ENCODE assay signal across 22 mouse cellular contexts in the genomic region with DNA sequence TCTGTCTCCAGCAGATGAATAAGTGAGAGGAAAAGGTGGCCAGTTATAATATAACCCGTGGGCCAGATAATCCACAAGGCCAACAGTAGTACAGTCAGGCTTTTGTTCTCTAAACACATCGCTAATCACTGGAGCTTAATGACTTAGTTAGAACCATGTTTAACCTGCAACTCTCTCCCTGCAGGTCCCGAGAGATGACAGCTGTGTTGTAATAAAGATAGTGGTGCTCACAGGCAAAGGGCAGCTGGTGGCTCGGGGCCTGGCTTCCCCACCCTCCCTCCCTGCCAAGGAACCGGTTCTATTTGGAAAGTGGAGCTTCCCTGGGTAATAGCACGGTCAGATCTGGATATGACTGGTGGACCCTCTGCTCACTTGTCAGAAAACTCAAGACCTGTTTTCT. TPM values are rescaled to one million over a fixed set of nuclear protein-coding genes. Genes with fewer than 3 reads are reported as not detected.
DNase-seq lines count a peak whose midpoint lies in the region; ATAC-seq and TF ChIP-seq lines count a peak whose summit lies in the region.
"Had no signal": no experiment of that assay in that cellular context is flagged by ENCODE, and none has a peak within 500 bp of the region (broad histone marks: within the 10 kb centered on the region; RNA-seq: fewer than 3 reads in every experiment).

No protein-coding gene starts in this region.

- no peak overlapping the region for H3K4me3 ChIP-seq in embryonic facial prominence, embryonic 14.5 days (ENCODE audit: low read depth, low read length)
- H3K4me3 ChIP-seq in embryonic facial prominence, embryonic 10.5 days: no peak overlapping the region
- no peak overlapping the region for H3K4me3 ChIP-seq in stomach, embryonic 16.5 days (replicated peaks; ENCODE audit: low read length)
- H3K4me3 ChIP-seq in stomach, postnatal 0 days (ENCODE audit: low read depth, low read length): no peak overlapping the region
- H3K4me3 ChIP-seq in forebrain, embryonic 12.5 days (replicated peaks): no peak overlapping the region
- H3K4me3 ChIP-seq: embryonic facial prominence, embryonic 13.5 days; forebrain, embryonic 10.5 days; forebrain, embryonic 15.5 days; heart, embryonic 10.5 days; hindbrain, embryonic 15.5 days had no signal

- 36% methylated on average over 6 of the region's 6 CpGs for WGBS in embryonic facial prominence, embryonic 14.5 days
- 53% methylated on average over 6 of the region's 6 CpGs for WGBS in embryonic facial prominence, embryonic 10.5 days
- 29% methylated on average over 6 of the region's 6 CpGs for WGBS in stomach, embryonic 16.5 days
- WGBS in stomach, postnatal 0 days: 27% methylated on average over 6 of the region's 6 CpGs
- WGBS in forebrain, embryonic 12.5 days: 70% methylated on average over 6 of the region's 6 CpGs

- no peaks in the 10 kb centered on the region for H3K36me3 ChIP-seq in embryonic facial prominence, embryonic 14.5 days (ENCODE audit: control insufficient read depth, insufficient read depth, low read length)
- no peaks in the 10 kb centered on the region for H3K36me3 ChIP-seq in embryonic facial prominence, embryonic 10.5 days (replicated peaks)
- no peaks in the 10 kb centered on the region for H3K36me3 ChIP-seq in stomach, embryonic 16.5 days (ENCODE audit: control insufficient read depth, insufficient read depth, low read length)
- no peaks in the 10 kb centered on the region for H3K36me3 ChIP-seq in stomach, postnatal 0 days (ENCODE audit: control insufficient read depth, insufficient read depth, low read length)
- H3K36me3 ChIP-seq in forebrain, embryonic 12.5 days (replicated peaks): no peaks in the 10 kb centered on the region
- H3K36me3 ChIP-seq: embryonic facial prominence, embryonic 13.5 days; forebrain, embryonic 10.5 days; forebrain, embryonic 15.5 days; G1E; heart, embryonic 10.5 days; hindbrain, embryonic 15.5 days had no signal

- DNase-seq in embryonic facial prominence, embryonic 14.5 days (ENCODE audit: low spot score): peak; percentile 59
- DNase-seq in embryonic facial prominence, embryonic 10.5 days (ENCODE audit: low spot score): no peak
- DNase-seq in stomach, postnatal 0 days (ENCODE audit: low spot score): no peak
- peak; percentile 29 for DNase-seq in retina, embryonic 14.5 days (ENCODE audit: low spot score)
- DNase-seq in urinary bladder, postnatal 14 days (ENCODE audit: low spot score): no peak
- DNase-seq: adrenal gland, adult 8-10 months; adrenal gland, postnatal 36 days; B cell, adult 2 months; cerebellum, adult 8-10 months; cerebellum, postnatal 14 days; gastrocnemius, postnatal 36 days; heart, adult 11 months; heart, postnatal 14 days had no signal

- H3K27ac ChIP-seq in embryonic facial prominence, embryonic 14.5 days (replicated peaks; ENCODE audit: low read depth, low read length): no peak overlapping the region
- no peak overlapping the region for H3K27ac ChIP-seq in embryonic facial prominence, embryonic 10.5 days (replicated peaks)
- no peak overlapping the region for H3K27ac ChIP-seq in stomach, embryonic 16.5 days (ENCODE audit: low read length)
- H3K27ac ChIP-seq in stomach, postnatal 0 days (replicated peaks): no peak overlapping the region
- no peak overlapping the region for H3K27ac ChIP-seq in forebrain, embryonic 12.5 days
- H3K27ac ChIP-seq: embryonic facial prominence, embryonic 13.5 days; forebrain, embryonic 10.5 days; forebrain, embryonic 15.5 days; heart, embryonic 10.5 days; hindbrain, embryonic 15.5 days had no signal

- no peak overlapping the region for H3K9ac ChIP-seq in embryonic facial prominence, embryonic 14.5 days (ENCODE audit: low read depth, low read length)
- no peak overlapping the region for H3K9ac ChIP-seq in stomach, embryonic 16.5 days (ENCODE audit: low read length)
- H3K9ac ChIP-seq in stomach, postnatal 0 days (ENCODE audit: low read length): no peak overlapping the region
- no peak overlapping the region for H3K9ac ChIP-seq in forebrain, embryonic 12.5 days
- H3K9ac ChIP-seq: embryonic facial prominence, embryonic 13.5 days; forebrain, embryonic 15.5 days; hindbrain, embryonic 15.5 days had no signal

- no peaks in the 10 kb centered on the region for H3K4me1 ChIP-seq in embryonic facial prominence, embryonic 14.5 days (ENCODE audit: control insufficient read depth, insufficient read depth, low read length)
- peaks cover 20% of the 10 kb centered on the region for H3K4me1 ChIP-seq in embryonic facial prominence, embryonic 10.5 days
- 0 out of 2 replicates have a peak, but pooled peaks cover 6% of the 10 kb centered on the region for H3K4me1 ChIP-seq in stomach, embryonic 16.5 days (ENCODE audit: control insufficient read depth, insufficient read depth, low read length)
- H3K4me1 ChIP-seq in stomach, postnatal 0 days (replicated peaks; ENCODE audit: control insufficient read depth, insufficient read depth): no peaks in the 10 kb centered on the region
- H3K4me1 ChIP-seq in forebrain, embryonic 12.5 days: no peaks in the 10 kb centered on the region; the same call in 1 of the 2 replicates
- H3K4me1 ChIP-seq: forebrain, embryonic 15.5 days had no signal

- no peak overlapping the region for H3K4me2 ChIP-seq in embryonic facial prominence, embryonic 14.5 days (ENCODE audit: low read depth, low read length)
- no peak overlapping the region for H3K4me2 ChIP-seq in stomach, embryonic 16.5 days (ENCODE audit: low read depth, low read length)
- no peak overlapping the region for H3K4me2 ChIP-seq in stomach, postnatal 0 days (replicated peaks; ENCODE audit: low read depth)
- H3K4me2 ChIP-seq in forebrain, embryonic 12.5 days: no peak overlapping the region
- H3K4me2 ChIP-seq: embryonic facial prominence, embryonic 13.5 days; forebrain, embryonic 15.5 days; hindbrain, embryonic 15.5 days had no signal

- no peak for TF ChIP-seq CTCF in stomach, postnatal 0 days (IDR thresholded peaks at IDR 0.05; ENCODE audit: low read depth)

- TF ChIP-seq EP300 in stomach, postnatal 0 days (optimal IDR thresholded peaks at IDR 0.05): no peak

- no peaks in the 10 kb centered on the region for H3K27me3 ChIP-seq in embryonic facial prominence, embryonic 14.5 days (replicated peaks; ENCODE audit: control insufficient read depth, insufficient read depth, low read length)
- peaks cover 7% of the 10 kb centered on the region; the same call in 1 of the 2 replicates for H3K27me3 ChIP-seq in embryonic facial prominence, embryonic 10.5 days (replicated peaks; ENCODE audit: low read depth, poor library complexity, severe bottlenecking)
- H3K27me3 ChIP-seq in stomach, embryonic 16.5 days (ENCODE audit: control insufficient read depth, insufficient read depth, low read length): no peaks in the 10 kb centered on the region
- H3K27me3 ChIP-seq in stomach, postnatal 0 days (ENCODE audit: control insufficient read depth, insufficient read depth, low read length): no peaks in the 10 kb centered on the region
- peaks cover 4% of the 10 kb centered on the region; the same call in 1 of the 2 replicates for H3K27me3 ChIP-seq in forebrain, embryonic 12.5 days
- H3K27me3 ChIP-seq: embryonic facial prominence, embryonic 13.5 days; forebrain, embryonic 15.5 days; hindbrain, embryonic 15.5 days had no signal

- ATAC-seq in embryonic facial prominence, embryonic 14.5 days (ENCODE audit: low read depth): no peak; the same call in 1 of the 2 replicates
- 0 out of 2 replicates have a peak, but pooled peaks have one; percentile 36 for ATAC-seq in stomach, embryonic 16.5 days (ENCODE audit: insufficient read depth, low FRiP score)
- no peak for ATAC-seq in stomach, postnatal 0 days (ENCODE audit: low FRiP score, low TSS enrichment)
- ATAC-seq in forebrain, embryonic 12.5 days (ENCODE audit: low FRiP score): no peak
- ATAC-seq: CD4-positive, CD25-positive, alpha-beta regulatory T cell, adult 4 months; forebrain, embryonic 15.5 days had no signal

- no peaks in the 10 kb centered on the region for H3K9me3 ChIP-seq in embryonic facial prominence, embryonic 14.5 days (ENCODE audit: control insufficient read depth, low read length)
- H3K9me3 ChIP-seq in embryonic facial prominence, embryonic 10.5 days: no peaks in the 10 kb centered on the region
- no peaks in the 10 kb centered on the region for H3K9me3 ChIP-seq in stomach, embryonic 16.5 days (replicated peaks; ENCODE audit: control insufficient read depth, low read length)
- no peaks in the 10 kb centered on the region for H3K9me3 ChIP-seq in stomach, postnatal 0 days (ENCODE audit: control insufficient read depth, low read length)
- no peaks in the 10 kb centered on the region for H3K9me3 ChIP-seq in forebrain, embryonic 12.5 days
- H3K9me3 ChIP-seq: embryonic facial prominence, embryonic 13.5 days; forebrain, embryonic 10.5 days; forebrain, embryonic 15.5 days; G1E; heart, embryonic 10.5 days; hindbrain, embryonic 15.5 days had no signal

RNA-seq across cellular contexts. Expression of a gene that starts 20.7 kb away (rescaled TPM):
- 172 and 180 TPM in 2 replicates for polyA plus RNA-seq in embryonic facial prominence, embryonic 14.5 days (2014; fragmentation: Nextera tagmentation; extraction: Ambion mirVana)
- polyA plus RNA-seq in embryonic facial prominence, embryonic 10.5 days (2016; fragmentation: Nextera tagmentation; extraction: Ambion mirVana): 95.9 and 96.9 TPM in 2 replicates
- polyA plus RNA-seq in stomach, embryonic 16.5 days (2015; fragmentation: Nextera tagmentation; extraction: Ambion mirVana): 136 and 151 TPM in 2 replicates
- 138 and 143 TPM in 2 replicates for polyA plus RNA-seq in stomach, postnatal 0 days (2015; fragmentation: Nextera tagmentation; extraction: Ambion mirVana)
- 107 and 119 TPM in 2 replicates for polyA plus RNA-seq in forebrain, embryonic 12.5 days (2016; fragmentation: Nextera tagmentation; extraction: Ambion mirVana)

Comparison
In these comparisons a context has a peak if more than half of its experiments do, and no peak if none do; other contexts are left out.
1. DNase-seq: peak in embryonic facial prominence, embryonic 14.5 days (single experiment) and retina, embryonic 14.5 days (single experiment); none in embryonic facial prominence, embryonic 10.5 days (single experiment), stomach, postnatal 0 days (single experiment) and urinary bladder, postnatal 14 days (single experiment).